Mouse (Mus musculus) left cerebral cortex, postnatal 25 days (tissue): Measurements from ENCODE around the gene Helz. TPM values are rescaled to one million over a fixed set of nuclear protein-coding genes. Genes with fewer than 3 reads are reported as not detected.

Experiments
- DNase-seq, 2 experiments: peaks; one replicate each; pipeline ENCODE4 v3.0.0; 2022; ENCODE audit warnings: low spot score in 2 of 2, mixed read lengths in 1 of 2
- intact Hi-C: fragments of 180-260 bp; cut with DNase I; formaldehyde crosslinking; loops from one replicate; pipeline ENCODE4 v1.15.1; 2025
- total RNA-seq, 2 experiments: library from RNA; stranded (reverse); gene quantifications; 2 replicates each; pipeline ENCODE4 v1.2.3; 2021

Helz gene
- total RNA-seq, 2 experiments from 2014 or later: 46.0 to 47.7 TPM

GRCm38 (mm10) chr11:107587141-107587540 lies 39.4 kb downstream of the Helz start:
- no peak for DNase-seq
- intact Hi-C loops: no loop called here

- no peak for DNase-seq
- intact Hi-C loops: no loop called here
Measured at GRCm38 (mm10) chr11:107592575-107592974, 44.8 kb downstream of the Helz start.

GRCm38 (mm10) chr11:107597381-107597780 lies 49.7 kb downstream of the Helz start:
- intact Hi-C loops: no loop called here

GRCm38 (mm10) chr11:107605694-107606093 lies 58.0 kb downstream of the Helz start:
- intact Hi-C loops: no loop called here
- DNase-seq: no peak

More at GRCm38 (mm10) chr11:107597381-107597780, 49.7 kb downstream of the Helz start:
- DNase-seq: no peak

GRCm38 (mm10) chr11:107613906-107614305 lies 66.2 kb downstream of the Helz start:
- intact Hi-C loops: no loop called here
- no peak for DNase-seq

- DNase-seq: no peak
- intact Hi-C loops: no loop called here
Measured at GRCm38 (mm10) chr11:107615696-107616095, 68.0 kb downstream of the Helz start.

- no peak for DNase-seq
- intact Hi-C loops: no loop called here
Measured at GRCm38 (mm10) chr11:107617976-107618375, 70.2 kb downstream of the Helz start.

DNA sequence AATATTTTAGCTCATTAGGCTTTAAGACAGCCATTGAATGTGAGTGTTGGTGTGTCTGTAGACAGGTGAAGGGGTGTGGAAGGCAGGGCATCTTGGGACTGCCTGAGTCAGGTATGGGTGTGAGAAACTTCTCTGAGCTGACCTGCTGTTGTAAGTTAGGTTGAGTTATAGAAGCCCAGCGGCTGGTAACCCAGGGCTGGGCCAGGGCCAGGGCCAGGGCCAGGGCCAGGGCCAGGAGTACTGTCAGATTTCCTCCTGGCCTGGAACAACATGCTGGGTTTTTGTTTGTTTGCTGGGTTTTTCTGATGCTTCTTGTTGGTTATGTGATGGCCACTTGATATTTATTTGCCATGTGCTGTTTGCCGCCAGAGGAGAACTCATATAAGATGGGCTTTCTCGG lies 76.9 kb downstream of the Helz start:
- no peak for DNase-seq
- intact Hi-C loops: loop anchor here (5.0 kb wide), 1 partner anchor 368 kb away; no protein-coding TSS in a partner anchor

GRCm38 (mm10) chr11:107625746-107626145 lies 78.0 kb downstream of the Helz start:
- DNase-seq: no peak
- intact Hi-C loops: loop anchor here (5.0 kb wide), 1 partner anchor 367 kb away; no protein-coding TSS in a partner anchor

DNA sequence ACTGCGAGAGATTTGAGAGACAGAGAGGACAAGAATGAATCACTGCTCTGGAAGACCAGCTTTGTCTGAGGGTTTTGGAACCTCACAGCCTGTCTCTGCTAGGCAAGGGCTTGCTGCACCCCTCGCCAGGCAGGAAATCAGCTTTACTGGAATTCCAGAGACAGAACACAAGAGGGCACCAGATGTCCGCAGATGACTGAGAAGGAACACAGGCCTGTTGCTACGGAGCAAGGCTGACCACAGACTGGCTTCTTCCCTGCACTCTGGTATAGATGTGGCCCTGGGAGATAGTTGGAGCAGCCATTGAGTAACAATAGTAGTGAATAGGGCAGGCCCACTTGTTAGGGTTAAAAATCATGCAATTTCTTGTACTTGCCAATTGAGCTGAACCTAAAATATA lies 81.8 kb downstream of the Helz start:
- DNase-seq: peak; percentile 67 to 71
- intact Hi-C loops: loop anchor here (1.0 to 5.0 kb wide), 2 partner anchors 224 to 363 kb away; no protein-coding TSS in a partner anchor

- intact Hi-C loops: loop anchor here (1.0 to 5.0 kb wide), 2 partner anchors 223 to 362 kb away; no protein-coding TSS in a partner anchor
Measured at GRCm38 (mm10) chr11:107629951-107630350, 82.2 kb downstream of the Helz start.

GRCm38 (mm10) chr11:107631124-107631523 lies 83.4 kb downstream of the Helz start:
- no peak for DNase-seq
- intact Hi-C loops: no loop called here

More at GRCm38 (mm10) chr11:107629951-107630350, 82.2 kb downstream of the Helz start:
- DNase-seq: no peak

- DNase-seq: no peak
- intact Hi-C loops: no loop called here
Measured at GRCm38 (mm10) chr11:107633563-107634146, 85.9 kb downstream of the Helz start.

DNA sequence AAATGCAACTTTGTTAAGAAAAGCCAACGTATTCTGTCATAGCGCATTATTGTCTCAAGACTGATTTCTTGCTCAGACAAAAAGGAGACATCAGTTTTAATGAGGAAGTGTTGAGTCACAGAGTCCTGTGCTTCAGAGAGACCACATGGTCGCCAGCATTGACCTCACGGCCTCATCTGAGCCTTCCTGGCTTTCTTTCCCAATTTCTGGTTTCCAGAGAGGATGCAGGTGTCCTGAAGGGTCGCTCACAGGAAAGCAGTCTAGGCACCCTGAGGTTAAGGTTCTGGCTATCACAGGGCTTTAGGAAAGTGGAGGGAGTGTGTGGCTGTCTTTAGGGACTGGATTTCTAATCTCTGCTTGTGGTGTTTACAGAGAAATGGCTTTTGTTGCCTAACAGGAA lies 90.4 kb downstream of the Helz start:
- intact Hi-C loops: no loop called here
- DNase-seq: no peak

GRCm38 (mm10) chr11:107639657-107640056 lies 91.9 kb downstream of the Helz start:
- DNase-seq: no peak
- intact Hi-C loops: no loop called here

DNA sequence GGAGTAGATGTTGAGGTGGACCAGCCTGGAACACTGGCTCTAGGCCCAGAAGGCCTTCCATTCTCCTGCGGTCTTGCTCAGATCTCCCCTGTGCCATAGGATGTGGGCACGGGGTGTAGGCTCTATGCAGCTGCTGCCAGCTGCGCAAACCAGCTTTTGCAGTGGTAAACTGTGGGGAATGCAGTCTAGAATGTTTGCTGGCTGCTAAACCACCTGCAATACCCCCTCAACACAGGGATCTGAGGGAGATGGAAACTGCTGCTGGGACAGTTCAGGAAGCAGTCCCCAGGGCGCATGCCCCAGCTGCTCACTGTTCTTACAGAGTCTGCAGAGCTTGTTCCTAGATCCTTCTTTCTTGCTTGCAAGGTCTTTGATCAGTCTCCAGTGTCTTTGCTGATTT lies 96.7 kb downstream of the Helz start:
- DNase-seq: no peak
- intact Hi-C loops: no loop called here

- intact Hi-C loops: no loop called here
Measured at GRCm38 (mm10) chr11:107647330-107647729, 99.6 kb downstream of the Helz start.

GRCm38 (mm10) chr11:107648668-107649067 lies 100.9 kb downstream of the Helz start:
- DNase-seq: no peak
- intact Hi-C loops: no loop called here

More at GRCm38 (mm10) chr11:107647330-107647729, 99.6 kb downstream of the Helz start:
- DNase-seq: no peak

DNA sequence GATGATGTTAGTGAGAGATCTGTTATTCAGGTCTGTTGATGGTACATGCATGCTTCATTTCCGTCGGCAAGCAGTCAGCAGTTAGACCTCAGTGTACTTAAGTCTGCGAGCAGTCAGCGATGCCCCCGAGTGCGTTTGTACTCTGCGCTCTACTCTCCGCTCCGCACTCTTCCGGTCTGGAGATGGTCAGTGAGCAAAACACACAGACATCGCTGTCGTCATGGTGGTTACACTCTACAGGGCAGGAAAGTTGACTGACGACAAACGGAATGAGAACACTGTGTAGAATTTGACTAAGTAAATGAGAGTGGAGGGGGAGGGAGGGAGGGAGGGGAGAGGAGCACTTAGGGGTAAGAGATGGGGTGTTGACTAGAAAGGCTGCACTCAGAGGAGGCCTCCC lies 101.7 kb downstream of the Helz start:
- no peak for DNase-seq
- intact Hi-C loops: no loop called here

DNA sequence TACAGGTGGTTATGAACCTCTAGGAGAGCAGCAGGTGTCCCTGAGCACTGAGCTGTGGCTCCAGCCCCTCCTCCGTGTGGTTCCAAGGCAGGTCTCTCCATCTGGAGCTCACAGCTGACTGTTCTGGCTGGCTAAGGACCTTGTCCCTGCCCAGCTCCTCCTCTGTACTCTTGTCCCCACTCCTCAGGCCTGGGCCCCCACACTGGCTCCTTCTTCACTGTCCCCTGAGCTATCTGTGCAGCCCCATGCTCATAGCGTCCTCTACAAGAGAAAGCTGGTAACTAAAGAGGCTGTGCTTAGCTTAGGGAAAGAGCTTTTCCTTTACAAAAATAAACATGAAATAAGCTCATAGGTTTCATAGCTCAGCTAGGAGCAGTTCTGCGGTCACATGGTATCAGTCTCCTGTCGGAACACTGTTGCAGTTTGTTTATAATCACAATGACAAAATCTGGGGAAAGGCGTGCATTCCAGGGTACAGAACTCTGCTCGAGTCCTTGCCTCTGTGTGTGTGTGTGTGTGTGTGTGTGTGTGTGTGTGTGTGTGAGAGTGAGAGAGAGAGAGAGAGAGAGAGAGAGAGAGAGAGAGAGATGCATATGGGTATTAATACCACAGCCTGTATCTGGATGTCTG lies 102.8 kb downstream of the Helz start:
- intact Hi-C loops: no loop called here
- DNase-seq: no peak

- intact Hi-C loops: no loop called here
- DNase-seq: no peak
Measured at GRCm38 (mm10) chr11:107651391-107651790, 103.7 kb downstream of the Helz start.
